Mouse (Mus musculus) MEL (cell line): ENCODE measurements at regions not wholly inside any gene's neighbourhood (a gene's known extent, or its start where the extent isn't known, plus 50 kb on each side); places are given as distances from the start of the nearest gene placed in this dataset.

Experiments
- DNase-seq: peaks from one replicate; pipeline ENCODE4 v3.0.0; 2011; ENCODE audit warnings: low read depth, low spot score
- H3K27ac ChIP-seq: 2 replicates; pipeline ENCODE4 v1.5.1; 2012; ENCODE audit warnings: low read depth, mild to moderate bottlenecking, control low read depth, low read length, moderate library complexity; ENCODE audit not compliant: control insufficient read depth
- H3K27me3 ChIP-seq, 2 experiments: fragments of 150-350 bp in 1 of 2; sonication (generic) in 1 of 2; 2 replicates each; pipeline ENCODE4 v1.6.1; 2012; ENCODE audit warnings: low read length in 2 of 2, mild to moderate bottlenecking in 2 of 2, improper control_type of control experiment in 1 of 2, moderate library complexity in 1 of 2; ENCODE audit not compliant: insufficient read depth in 2 of 2, control insufficient read depth in 1 of 2
- H3K36me3 ChIP-seq, 2 experiments: 2 replicates each; pipeline ENCODE4 v1.6.1; 2012 to 2014; ENCODE audit warnings: low read length in 2 of 2, improper control_type of control experiment in 1 of 2, inconsistent platforms in 1 of 2, mild to moderate bottlenecking in 1 of 2; ENCODE audit not compliant: insufficient read depth in 2 of 2, control insufficient read depth in 1 of 2
- H3K4me1 ChIP-seq, 2 experiments: fragments of 150-350 bp in 1 of 2; sonication (generic) in 1 of 2; 2 replicates each; pipeline ENCODE4 v1.6.1; 2012; ENCODE audit warnings: low read length in 2 of 2, improper control_type of control experiment in 1 of 2, mild to moderate bottlenecking in 1 of 2; ENCODE audit not compliant: insufficient read depth in 2 of 2, control insufficient read depth in 1 of 2
- H3K4me3 ChIP-seq, 2 experiments: fragments of 150-350 bp in 1 of 2; sonication (generic) in 1 of 2; 2 replicates each; pipeline ENCODE4 v1.5.1; 2012; ENCODE audit warnings: low read depth in 2 of 2, low read length in 2 of 2, mild to moderate bottlenecking in 2 of 2, moderate library complexity in 2 of 2, control low read depth in 1 of 2, improper control_type of control experiment in 1 of 2; ENCODE audit not compliant: control insufficient read depth in 1 of 2, insufficient read depth in 1 of 2
- H3K79me2 ChIP-seq: 2 replicates; pipeline ENCODE4 v1.6.1; 2012; ENCODE audit warnings: mild to moderate bottlenecking, low read length, moderate library complexity; ENCODE audit not compliant: control insufficient read depth, poor library complexity, insufficient read depth
- H3K9ac ChIP-seq: 2 replicates; pipeline ENCODE4 v1.6.1; 2012; ENCODE audit warnings: low read depth, mild to moderate bottlenecking, control low read depth, low read length, moderate library complexity; ENCODE audit not compliant: control insufficient read depth, poor library complexity, severe bottlenecking
- H3K9me3 ChIP-seq: fragments of 150-350 bp; sonication (generic); replicated peaks from 2 replicates; pipeline ENCODE4 v1.6.1; 2012; ENCODE audit warnings: mild to moderate bottlenecking, low read length, improper control_type of control experiment, moderate library complexity; ENCODE audit not compliant: insufficient read depth
- BHLHE40 ChIP-seq: IDR thresholded peaks from 2 replicates; pipeline ENCODE4 v1.6.1; 2012; ENCODE audit warnings: low read depth, mild to moderate bottlenecking, inconsistent platforms, low read length, improper control_type of control experiment, borderline replicate concordance
- CTCF ChIP-seq, 3 experiments: IDR thresholded peaks in 2 of 3; conservative IDR thresholded peaks in 1 of 3; 2 replicates each; pipeline ENCODE4 v1.5.1; 2011 to 2012; ENCODE audit warnings: low read length in 3 of 3, low read depth in 2 of 3, mild to moderate bottlenecking in 2 of 3, improper control_type of control experiment in 1 of 3, inconsistent platforms in 1 of 3, mixed read lengths in 1 of 3, moderate library complexity in 1 of 3; ENCODE audit not compliant: control insufficient read depth in 1 of 3, insufficient read depth in 1 of 3, poor library complexity in 1 of 3, severe bottlenecking in 1 of 3
- HCFC1 ChIP-seq: IDR thresholded peaks from 2 replicates; pipeline ENCODE4 v1.6.1; 2012; ENCODE audit warnings: low read depth, mild to moderate bottlenecking, inconsistent platforms, low read length, improper control_type of control experiment, moderate library complexity
- MEF2A ChIP-seq: IDR thresholded peaks from 2 replicates; pipeline ENCODE4 v1.6.1; 2014; ENCODE audit warnings: low read depth, mild to moderate bottlenecking, inconsistent platforms, low read length, improper control_type of control experiment; ENCODE audit not compliant: poor library complexity, insufficient replicate concordance, severe bottlenecking; ENCODE audit errors: extremely low read depth
- MXI1 ChIP-seq: IDR thresholded peaks from 2 replicates; pipeline ENCODE4 v1.6.1; 2011; ENCODE audit warnings: mild to moderate bottlenecking, low read depth, low read length, improper control_type of control experiment
- MYC ChIP-seq: IDR thresholded peaks from 2 replicates; pipeline ENCODE4 v1.6.1; 2011; ENCODE audit warnings: low read depth, mild to moderate bottlenecking, low read length, improper control_type of control experiment, moderate library complexity
- NRF1 ChIP-seq: IDR thresholded peaks from 2 replicates; pipeline ENCODE4 v1.6.1; 2014; ENCODE audit warnings: low read depth, mild to moderate bottlenecking, inconsistent platforms, low read length, improper control_type of control experiment, moderate library complexity; ENCODE audit not compliant: poor library complexity, insufficient read depth, severe bottlenecking
- POLR2AphosphoS2 ChIP-seq: IDR thresholded peaks from 2 replicates; pipeline ENCODE4 v1.6.1; 2011; ENCODE audit warnings: low read length, improper control_type of control experiment
- SIN3A ChIP-seq: IDR thresholded peaks from 2 replicates; pipeline ENCODE4 v1.6.1; 2012; ENCODE audit warnings: low read length, improper control_type of control experiment, inconsistent platforms
- TBP ChIP-seq: IDR thresholded peaks from 2 replicates; pipeline ENCODE4 v1.8.0; 2011; ENCODE audit warnings: low read depth, low read length, improper control_type of control experiment
- TCF12 ChIP-seq: IDR thresholded peaks from 2 replicates; pipeline ENCODE4 v1.6.1; 2014; ENCODE audit warnings: low read depth, mild to moderate bottlenecking, inconsistent platforms, low read length, improper control_type of control experiment, moderate library complexity
- ZC3H11A ChIP-seq: IDR thresholded peaks from 2 replicates; pipeline ENCODE4 v1.6.1; 2012; ENCODE audit warnings: low read depth, mild to moderate bottlenecking, inconsistent platforms, low read length, improper control_type of control experiment

- TF ChIP-seq POLR2AphosphoS2 (no peak), NRF1 (no peak)
Measured at GRCm38 (mm10) chr1:88861590-88861935, 159.5 kb upstream of the Arl4c start (continued).

GRCm38 (mm10) chr1:88865436-88865835 lies 163.4 kb upstream of the Arl4c start:
- DNase-seq = no peak
- no peak overlapping the region for H3K27ac ChIP-seq
- no peaks in the 10 kb centered on the region for H3K36me3 ChIP-seq
- H3K27me3 ChIP-seq = no peaks in the 10 kb centered on the region
- no peak overlapping the region for H3K4me3 ChIP-seq
- no peak for TF ChIP-seq HCFC1
- TF ChIP-seq CTCF (IDR thresholded peaks at IDR 0.05 in 2 of 3, conservative IDR thresholded peaks at IDR 0.05 in 1 of 3; ENCODE audit: control insufficient read depth in 1 of 3, insufficient read depth in 1 of 3, low read depth in 2 of 3, low read length in 3 of 3, poor library complexity in 1 of 3, severe bottlenecking in 1 of 3) = no peak
- no peak for TF ChIP-seq BHLHE40
- no peak for TF ChIP-seq MXI1
- TF ChIP-seq TCF12 = no peak
- no peak for TF ChIP-seq ZC3H11A
- TF ChIP-seq SIN3A = no peak
- H3K9ac ChIP-seq = no peak overlapping the region
- H3K4me1 ChIP-seq = no peaks in the 10 kb centered on the region
- H3K79me2 ChIP-seq = no peaks in the 10 kb centered on the region
- no peaks in the 10 kb centered on the region for H3K9me3 ChIP-seq

GRCm38 (mm10) chr1:88866571-88866970 lies 164.6 kb upstream of the Arl4c start:
- Histone ChIP-seq H3K79me2 (no peaks in the 10 kb centered on the region), H3K9me3 (no peaks in the 10 kb centered on the region)
- no peak for TF ChIP-seq MYC
- TF ChIP-seq CTCF (IDR thresholded peaks at IDR 0.05 in 2 of 3, conservative IDR thresholded peaks at IDR 0.05 in 1 of 3; ENCODE audit: control insufficient read depth in 1 of 3, insufficient read depth in 1 of 3, low read depth in 2 of 3, low read length in 3 of 3, poor library complexity in 1 of 3, severe bottlenecking in 1 of 3) = no peak
- TF ChIP-seq MEF2A = no peak
- TF ChIP-seq BHLHE40 = no peak

GRCm38 (mm10) chr1:88867138-88867537 lies 165.1 kb upstream of the Arl4c start:
- H3K4me3 ChIP-seq = no peak overlapping the region
- no peak for TF ChIP-seq TBP
- no peaks in the 10 kb centered on the region for H3K36me3 ChIP-seq
- H3K79me2 ChIP-seq = no peaks in the 10 kb centered on the region
- no peak overlapping the region for H3K27ac ChIP-seq
- H3K9me3 ChIP-seq = no peaks in the 10 kb centered on the region
- no peak for DNase-seq
- no peak overlapping the region for H3K9ac ChIP-seq
- H3K27me3 ChIP-seq = no peaks in the 10 kb centered on the region
- H3K4me1 ChIP-seq = no peaks in the 10 kb centered on the region

More at GRCm38 (mm10) chr1:88866571-88866970, 164.6 kb upstream of the Arl4c start:
- no peak for DNase-seq
- no peaks in the 10 kb centered on the region for H3K27me3 ChIP-seq
- H3K27ac ChIP-seq = no peak overlapping the region
- H3K4me3 ChIP-seq = no peak overlapping the region
- H3K4me1 ChIP-seq = no peaks in the 10 kb centered on the region
- no peak overlapping the region for H3K9ac ChIP-seq
- no peaks in the 10 kb centered on the region for H3K36me3 ChIP-seq
